Mouse (Mus musculus): ENCODE results near the gene Ldha. TPM values are rescaled to one million over a fixed set of nuclear protein-coding genes. Genes with fewer than 3 reads are reported as not detected.
A peak's percentile ranks its signal among the peaks of the same experiment; 100 is the strongest.
"Not testable (repeated sequence)": the region's sequence is repeated elsewhere in the genome, so short reads cannot be mapped to it uniquely, and the experiment has no call there.

The Ldha gene
- polyA plus RNA-seq, 1 experiment from 2014 or later, result 1,645 TPM

- H3K4me3 ChIP-seq (ENCODE audit: low read depth, low read length); H3K4me1 ChIP-seq (ENCODE audit: control insufficient read depth, insufficient read depth, low read length); ATAC-seq (ENCODE audit: insufficient number of reproducible peaks, insufficient read depth, low FRiP score, low read depth); H3K9ac ChIP-seq (replicated peaks; ENCODE audit: low read depth, low read length); H3K9me3 ChIP-seq (ENCODE audit: control insufficient read depth, low read depth, low read length); H3K27ac ChIP-seq (ENCODE audit: low read length); H3K4me2 ChIP-seq (replicated peaks; ENCODE audit: low read depth, low read length); H3K27me3 ChIP-seq (ENCODE audit: control insufficient read depth, insufficient read depth, low read length): not testable (repeated sequence)
- H3K36me3 ChIP-seq (ENCODE audit: control insufficient read depth, insufficient read depth, low read length), result peaks cover 44% of the 10 kb centered on the region
- WGBS, result 68% methylated on average over 15 of the region's 15 CpGs
Measured at GRCm38 (mm10) chr7:46820876-46821632, 20.2 kb upstream of the Ldha start.

- Histone ChIP-seq H3K27ac (ENCODE audit: low read length) (no peak overlapping the region), H3K4me1 (ENCODE audit: control insufficient read depth, insufficient read depth, low read length) (no peaks in the 10 kb centered on the region), H3K27me3 (ENCODE audit: control insufficient read depth, insufficient read depth, low read length) (no peaks in the 10 kb centered on the region), H3K4me3 (ENCODE audit: low read depth, low read length) (no peak overlapping the region), H3K9ac (replicated peaks; ENCODE audit: low read depth, low read length) (no peak overlapping the region), H3K9me3 (ENCODE audit: control insufficient read depth, low read depth, low read length) (no peaks in the 10 kb centered on the region), H3K36me3 (ENCODE audit: control insufficient read depth, insufficient read depth, low read length) (peaks cover 14% of the 10 kb centered on the region), H3K4me2 (replicated peaks; ENCODE audit: low read depth, low read length) (no peak overlapping the region)
- no peak for ATAC-seq (ENCODE audit: insufficient number of reproducible peaks, insufficient read depth, low FRiP score, low read depth)
- WGBS, result 57% methylated on average over 20 of the region's 20 CpGs
Measured at GRCm38 (mm10) chr7:46827046-46827802, 14.1 kb upstream of the Ldha start.

GRCm38 (mm10) chr7:46827803-46828184 is 13.5 kb upstream of the Ldha start:
- H3K4me1 ChIP-seq (ENCODE audit: control insufficient read depth, insufficient read depth, low read length), result no peaks in the 10 kb centered on the region
- no peaks in the 10 kb centered on the region for H3K9me3 ChIP-seq (ENCODE audit: control insufficient read depth, low read depth, low read length)
- H3K27ac ChIP-seq (ENCODE audit: low read length), result no peak overlapping the region
- H3K4me3 ChIP-seq (ENCODE audit: low read depth, low read length), result no peak overlapping the region
- H3K36me3 ChIP-seq (ENCODE audit: control insufficient read depth, insufficient read depth, low read length), result peaks cover 9% of the 10 kb centered on the region
- no peak overlapping the region for H3K9ac ChIP-seq (replicated peaks; ENCODE audit: low read depth, low read length)
- H3K4me2 ChIP-seq (replicated peaks; ENCODE audit: low read depth, low read length), result no peak overlapping the region
- WGBS, result 81% methylated on average over 2 of the region's 2 CpGs
- ATAC-seq (ENCODE audit: insufficient number of reproducible peaks, insufficient read depth, low FRiP score, low read depth), result no peak
- H3K27me3 ChIP-seq (ENCODE audit: control insufficient read depth, insufficient read depth, low read length), result no peaks in the 10 kb centered on the region

- ATAC-seq (ENCODE audit: insufficient number of reproducible peaks, insufficient read depth, low FRiP score, low read depth), result no peak
- no peak overlapping the region for H3K27ac ChIP-seq (ENCODE audit: low read length)
Measured at GRCm38 (mm10) chr7:46829911-46830310, 11.4 kb upstream of the Ldha start.

GRCm38 (mm10) chr7:46830799-46831590 is 10.3 kb upstream of the Ldha start:
- Histone ChIP-seq H3K4me3 (ENCODE audit: low read depth, low read length) (no peak overlapping the region), H3K9me3 (ENCODE audit: control insufficient read depth, low read depth, low read length) (no peaks in the 10 kb centered on the region), H3K27ac (ENCODE audit: low read length) (no peak overlapping the region), H3K4me2 (replicated peaks; ENCODE audit: low read depth, low read length) (no peak overlapping the region), H3K36me3 (ENCODE audit: control insufficient read depth, insufficient read depth, low read length) (no peaks in the 10 kb centered on the region), H3K27me3 (ENCODE audit: control insufficient read depth, insufficient read depth, low read length) (no peaks in the 10 kb centered on the region), H3K9ac (replicated peaks; ENCODE audit: low read depth, low read length) (no peak overlapping the region), H3K4me1 (ENCODE audit: control insufficient read depth, insufficient read depth, low read length) (no peaks in the 10 kb centered on the region)
- WGBS, result 47% methylated on average over 13 of the region's 13 CpGs
- ATAC-seq (ENCODE audit: insufficient number of reproducible peaks, insufficient read depth, low FRiP score, low read depth), result no peak

More at GRCm38 (mm10) chr7:46829911-46830310, 11.4 kb upstream of the Ldha start:
- Histone ChIP-seq H3K4me3 (ENCODE audit: low read depth, low read length) (no peak overlapping the region), H3K4me2 (replicated peaks; ENCODE audit: low read depth, low read length) (no peak overlapping the region), H3K9me3 (ENCODE audit: control insufficient read depth, low read depth, low read length) (no peaks in the 10 kb centered on the region), H3K4me1 (ENCODE audit: control insufficient read depth, insufficient read depth, low read length) (no peaks in the 10 kb centered on the region), H3K36me3 (ENCODE audit: control insufficient read depth, insufficient read depth, low read length) (no peaks in the 10 kb centered on the region), H3K27me3 (ENCODE audit: control insufficient read depth, insufficient read depth, low read length) (no peaks in the 10 kb centered on the region), H3K9ac (replicated peaks; ENCODE audit: low read depth, low read length) (no peak overlapping the region)
- WGBS, result 85% methylated on average over 12 of the region's 12 CpGs

GRCm38 (mm10) chr7:46831693-46832092 is 9.6 kb upstream of the Ldha start:
- H3K27ac ChIP-seq (ENCODE audit: low read length), result no peak overlapping the region
- no peak for ATAC-seq (ENCODE audit: insufficient number of reproducible peaks, insufficient read depth, low FRiP score, low read depth)
- H3K36me3 ChIP-seq (ENCODE audit: control insufficient read depth, insufficient read depth, low read length), result no peaks in the 10 kb centered on the region
- no peaks in the 10 kb centered on the region for H3K27me3 ChIP-seq (ENCODE audit: control insufficient read depth, insufficient read depth, low read length)
- H3K4me3 ChIP-seq (ENCODE audit: low read depth, low read length), result no peak overlapping the region
- no peak overlapping the region for H3K9ac ChIP-seq (replicated peaks; ENCODE audit: low read depth, low read length)
- no peaks in the 10 kb centered on the region for H3K9me3 ChIP-seq (ENCODE audit: control insufficient read depth, low read depth, low read length)
- no peak overlapping the region for H3K4me2 ChIP-seq (replicated peaks; ENCODE audit: low read depth, low read length)
- WGBS, result 76% methylated on average over 8 of the region's 8 CpGs
- no peaks in the 10 kb centered on the region for H3K4me1 ChIP-seq (ENCODE audit: control insufficient read depth, insufficient read depth, low read length)

GRCm38 (mm10) chr7:46832112-46832810 is 9.0 kb upstream of the Ldha start:
- not testable (repeated sequence) for H3K9me3 ChIP-seq (ENCODE audit: control insufficient read depth, low read depth, low read length)
- 91% methylated on average over 11 of the region's 11 CpGs for WGBS

GRCm38 (mm10) chr7:46833266-46833665 is 8.0 kb upstream of the Ldha start:
- Histone ChIP-seq H3K4me3 (ENCODE audit: low read depth, low read length) (no peak overlapping the region), H3K4me2 (replicated peaks; ENCODE audit: low read depth, low read length) (no peak overlapping the region), H3K36me3 (ENCODE audit: control insufficient read depth, insufficient read depth, low read length) (no peaks in the 10 kb centered on the region), H3K9ac (replicated peaks; ENCODE audit: low read depth, low read length) (no peak overlapping the region), H3K27me3 (ENCODE audit: control insufficient read depth, insufficient read depth, low read length) (no peaks in the 10 kb centered on the region), H3K9me3 (ENCODE audit: control insufficient read depth, low read depth, low read length) (no peaks in the 10 kb centered on the region), H3K27ac (ENCODE audit: low read length) (no peak overlapping the region), H3K4me1 (ENCODE audit: control insufficient read depth, insufficient read depth, low read length) (peaks cover 5% of the 10 kb centered on the region; the same call in 1 of the 2 replicates)
- ATAC-seq (ENCODE audit: insufficient number of reproducible peaks, insufficient read depth, low FRiP score, low read depth), result peak; percentile 61; the same call in 1 of the 2 replicates
- WGBS, result 55% methylated on average over 6 of the region's 6 CpGs

More at GRCm38 (mm10) chr7:46832112-46832810, 9.0 kb upstream of the Ldha start:
- H3K36me3 ChIP-seq (ENCODE audit: control insufficient read depth, insufficient read depth, low read length); H3K27me3 ChIP-seq (ENCODE audit: control insufficient read depth, insufficient read depth, low read length); H3K4me2 ChIP-seq (replicated peaks; ENCODE audit: low read depth, low read length); H3K4me1 ChIP-seq (ENCODE audit: control insufficient read depth, insufficient read depth, low read length); H3K9ac ChIP-seq (replicated peaks; ENCODE audit: low read depth, low read length); ATAC-seq (ENCODE audit: insufficient number of reproducible peaks, insufficient read depth, low FRiP score, low read depth); H3K4me3 ChIP-seq (ENCODE audit: low read depth, low read length); H3K27ac ChIP-seq (ENCODE audit: low read length): not testable (repeated sequence)

Measured in stomach, embryonic 14.5 days (tissue).